Mouse (Mus musculus) liver, embryonic 15.5 days (tissue): ENCODE results near the gene Ptprq. TPM values are rescaled to one million over a fixed set of nuclear protein-coding genes. Genes with fewer than 3 reads are reported as not detected.

ENCODE experiments used
- ATAC-seq: fragments of 200-750 bp; cut with Nextera tagmentation; 2 replicates; pipeline ENCODE4 v1.8.0; 2017; ENCODE audit warnings: moderate number of reproducible peaks, mild to moderate bottlenecking, moderate library complexity; ENCODE audit not compliant: insufficient read depth
- H3K27ac ChIP-seq: fragments of 300-500 bp; sonication (generic); replicated peaks from 2 replicates; pipeline ENCODE4 v1.5.1; 2015; ENCODE audit warnings: mild to moderate bottlenecking, inconsistent platforms
- H3K27me3 ChIP-seq: fragments of 300-500 bp; sonication (generic); 2 replicates; pipeline ENCODE4 v1.6.1; 2015; ENCODE audit warnings: mild to moderate bottlenecking, inconsistent platforms
- H3K36me3 ChIP-seq: fragments of 300-500 bp; sonication (generic); replicated peaks from 2 replicates; pipeline ENCODE4 v1.6.1; 2015; ENCODE audit warnings: moderate library complexity, mild to moderate bottlenecking, inconsistent platforms
- H3K4me1 ChIP-seq: fragments of 300-500 bp; sonication (generic); replicated peaks from 2 replicates; pipeline ENCODE4 v1.6.1; 2015; ENCODE audit warnings: inconsistent platforms
- H3K4me2 ChIP-seq: fragments of 300-500 bp; sonication (generic); 2 replicates; pipeline ENCODE4 v1.6.1; 2015; ENCODE audit warnings: moderate library complexity, mild to moderate bottlenecking, inconsistent platforms
- H3K4me3 ChIP-seq: fragments of 300-500 bp; sonication (generic); replicated peaks from 2 replicates; pipeline ENCODE4 v1.5.1; 2015; ENCODE audit warnings: mild to moderate bottlenecking, inconsistent platforms
- H3K9ac ChIP-seq: fragments of 300-500 bp; sonication (generic); 2 replicates; pipeline ENCODE4 v1.6.1; 2015; ENCODE audit warnings: moderate library complexity, mild to moderate bottlenecking, inconsistent platforms
- H3K9me3 ChIP-seq: fragments of 300-500 bp; sonication (generic); replicated peaks from 2 replicates; pipeline ENCODE4 v1.6.1; 2016; ENCODE audit warnings: inconsistent platforms
- WGBS: fragments of 180-500 bp; shearing (Covaris S2); methylation state at CpG from one replicate; pipeline ENCODE4 v1.1.7; 2015; ENCODE audit warnings: mixed read lengths; ENCODE audit not compliant: insufficient replicate concordance; 5-methylcytosine and 5-hydroxymethylcytosine counted together
- polyA plus RNA-seq: library from polyadenylated mRNA; unstranded; fragments of >200 nt; fragmentation: Nextera tagmentation; extraction: Ambion mirVana; gene quantifications from 2 replicates; pipeline ENCODE4 v1.2.1, GENCODE M21; 2015

Gene Ptprq
- polyA plus RNA-seq, 1 experiment from 2014 or later, result not detected

- H3K27ac ChIP-seq, result no peak overlapping the region
- 42% methylated on average over 1 of the region's 1 CpGs for WGBS
- H3K27me3 ChIP-seq, result no peaks in the 10 kb centered on the region
- H3K4me2 ChIP-seq, result no peak overlapping the region
- H3K4me1 ChIP-seq, result no peaks in the 10 kb centered on the region
- no peak overlapping the region for H3K9ac ChIP-seq
- H3K4me3 ChIP-seq, result no peak overlapping the region
- no peaks in the 10 kb centered on the region for H3K36me3 ChIP-seq
- H3K9me3 ChIP-seq, result no peaks in the 10 kb centered on the region
- no peak for ATAC-seq
Observed at GRCm38 (mm10) chr10:107626648-107627047, 93.2 kb downstream of the Ptprq start.

- Histone ChIP-seq H3K27ac (no peak overlapping the region), H3K4me2 (no peak overlapping the region), H3K4me1 (no peaks in the 10 kb centered on the region), H3K27me3 (no peaks in the 10 kb centered on the region), H3K9ac (no peak overlapping the region), H3K9me3 (no peaks in the 10 kb centered on the region), H3K4me3 (no peak overlapping the region), H3K36me3 (no peaks in the 10 kb centered on the region)
- no peak for ATAC-seq
- WGBS, result 58% methylated on average over 4 of the region's 4 CpGs
Observed at GRCm38 (mm10) chr10:107624211-107624610, 95.6 kb downstream of the Ptprq start.

- Histone ChIP-seq H3K9me3 (no peaks in the 10 kb centered on the region), H3K27ac (no peak overlapping the region)
- 53% methylated on average over 2 of the region's 2 CpGs for WGBS
Observed at GRCm38 (mm10) chr10:107615460-107615859, 104.4 kb downstream of the Ptprq start.

GRCm38 (mm10) chr10:107601371-107601770 lies 118.5 kb downstream of the Ptprq start:
- no peaks in the 10 kb centered on the region for H3K4me1 ChIP-seq
- H3K9ac ChIP-seq, result no peak overlapping the region
- no peak overlapping the region for H3K4me2 ChIP-seq
- WGBS, result 73% methylated on average over 6 of the region's 6 CpGs
- ATAC-seq, result no peak
- H3K36me3 ChIP-seq, result no peaks in the 10 kb centered on the region
- no peak overlapping the region for H3K4me3 ChIP-seq
- no peak overlapping the region for H3K27ac ChIP-seq
- H3K27me3 ChIP-seq, result no peaks in the 10 kb centered on the region
- H3K9me3 ChIP-seq, result no peaks in the 10 kb centered on the region

More at GRCm38 (mm10) chr10:107615460-107615859, 104.4 kb downstream of the Ptprq start:
- no peak overlapping the region for H3K9ac ChIP-seq
- no peaks in the 10 kb centered on the region for H3K36me3 ChIP-seq
- no peak for ATAC-seq
- no peak overlapping the region for H3K4me2 ChIP-seq
- no peaks in the 10 kb centered on the region for H3K4me1 ChIP-seq
- no peaks in the 10 kb centered on the region for H3K27me3 ChIP-seq
- H3K4me3 ChIP-seq, result no peak overlapping the region

GRCm38 (mm10) chr10:107583360-107583759 lies 136.5 kb downstream of the Ptprq start:
- Histone ChIP-seq H3K9me3 (no peaks in the 10 kb centered on the region), H3K36me3 (no peaks in the 10 kb centered on the region), H3K9ac (no peak overlapping the region), H3K4me2 (no peak overlapping the region), H3K27me3 (no peaks in the 10 kb centered on the region), H3K27ac (no peak overlapping the region), H3K4me3 (no peak overlapping the region), H3K4me1 (no peaks in the 10 kb centered on the region)
- WGBS, result 59% methylated on average over 5 of the region's 5 CpGs
- ATAC-seq, result no peak

GRCm38 (mm10) chr10:107569044-107569443 lies 150.8 kb downstream of the Ptprq start:
- Histone ChIP-seq H3K4me1 (no peaks in the 10 kb centered on the region), H3K4me3 (no peak overlapping the region), H3K27ac (no peak overlapping the region), H3K9ac (no peak overlapping the region), H3K36me3 (no peaks in the 10 kb centered on the region), H3K4me2 (no peak overlapping the region), H3K9me3 (no peaks in the 10 kb centered on the region), H3K27me3 (no peaks in the 10 kb centered on the region)
- ATAC-seq, result no peak
- WGBS, result 51% methylated on average over 3 of the region's 3 CpGs

GRCm38 (mm10) chr10:107568261-107568660 lies 151.6 kb downstream of the Ptprq start:
- 74% methylated on average over 4 of the region's 4 CpGs for WGBS
- no peaks in the 10 kb centered on the region for H3K36me3 ChIP-seq
- no peaks in the 10 kb centered on the region for H3K27me3 ChIP-seq
- H3K27ac ChIP-seq, result no peak overlapping the region
- H3K4me3 ChIP-seq, result no peak overlapping the region
- H3K4me1 ChIP-seq, result no peaks in the 10 kb centered on the region
- ATAC-seq, result no peak
- H3K4me2 ChIP-seq, result no peak overlapping the region
- no peak overlapping the region for H3K9ac ChIP-seq
- no peaks in the 10 kb centered on the region for H3K9me3 ChIP-seq

GRCm38 (mm10) chr10:107562875-107563274 lies 157.0 kb downstream of the Ptprq start:
- H3K27me3 ChIP-seq, result no peaks in the 10 kb centered on the region
- WGBS, result 44% methylated on average over 13 of the region's 13 CpGs
- no peak overlapping the region for H3K9ac ChIP-seq
- no peak overlapping the region for H3K4me3 ChIP-seq
- no peak overlapping the region for H3K4me2 ChIP-seq
- no peaks in the 10 kb centered on the region for H3K36me3 ChIP-seq
- no peaks in the 10 kb centered on the region for H3K9me3 ChIP-seq
- no peak overlapping the region for H3K27ac ChIP-seq
- H3K4me1 ChIP-seq, result no peaks in the 10 kb centered on the region
- ATAC-seq, result no peak

GRCm38 (mm10) chr10:107560881-107561280 lies 159.0 kb downstream of the Ptprq start:
- Histone ChIP-seq H3K4me2 (no peak overlapping the region), H3K27me3 (no peaks in the 10 kb centered on the region), H3K4me3 (no peak overlapping the region), H3K9ac (no peak overlapping the region), H3K27ac (no peak overlapping the region), H3K9me3 (no peaks in the 10 kb centered on the region), H3K4me1 (no peaks in the 10 kb centered on the region), H3K36me3 (no peaks in the 10 kb centered on the region)
- ATAC-seq, result no peak

- Histone ChIP-seq H3K9me3 (no peaks in the 10 kb centered on the region), H3K27me3 (no peaks in the 10 kb centered on the region), H3K4me1 (no peaks in the 10 kb centered on the region), H3K4me2 (no peak overlapping the region), H3K9ac (no peak overlapping the region), H3K27ac (no peak overlapping the region), H3K36me3 (no peaks in the 10 kb centered on the region), H3K4me3 (no peak overlapping the region)
- ATAC-seq, result no peak
- WGBS, result 44% methylated on average over 1 of the region's 1 CpGs
Observed at GRCm38 (mm10) chr10:107543026-107543425, 176.8 kb downstream of the Ptprq start.

- no peak for ATAC-seq
- Histone ChIP-seq H3K9me3 (no peaks in the 10 kb centered on the region), H3K9ac (no peak overlapping the region), H3K27me3 (no peaks in the 10 kb centered on the region), H3K27ac (no peak overlapping the region), H3K4me3 (no peak overlapping the region), H3K4me2 (no peak overlapping the region), H3K36me3 (no peaks in the 10 kb centered on the region), H3K4me1 (no peaks in the 10 kb centered on the region)
- 50% methylated on average over 1 of the region's 1 CpGs for WGBS
Observed at GRCm38 (mm10) chr10:107528758-107529157, 191.1 kb downstream of the Ptprq start.

GRCm38 (mm10) chr10:107519216-107519615 lies 200.6 kb downstream of the Ptprq start:
- H3K36me3 ChIP-seq, result no peaks in the 10 kb centered on the region
- H3K9me3 ChIP-seq, result no peaks in the 10 kb centered on the region
- H3K27me3 ChIP-seq, result no peaks in the 10 kb centered on the region
- H3K4me3 ChIP-seq, result no peak overlapping the region
- H3K4me1 ChIP-seq, result no peaks in the 10 kb centered on the region
- no peak for ATAC-seq
- no peak overlapping the region for H3K4me2 ChIP-seq
- 46% methylated on average over 5 of the region's 5 CpGs for WGBS
- H3K9ac ChIP-seq, result no peak overlapping the region
- no peak overlapping the region for H3K27ac ChIP-seq
